In the genomic region with DNA sequence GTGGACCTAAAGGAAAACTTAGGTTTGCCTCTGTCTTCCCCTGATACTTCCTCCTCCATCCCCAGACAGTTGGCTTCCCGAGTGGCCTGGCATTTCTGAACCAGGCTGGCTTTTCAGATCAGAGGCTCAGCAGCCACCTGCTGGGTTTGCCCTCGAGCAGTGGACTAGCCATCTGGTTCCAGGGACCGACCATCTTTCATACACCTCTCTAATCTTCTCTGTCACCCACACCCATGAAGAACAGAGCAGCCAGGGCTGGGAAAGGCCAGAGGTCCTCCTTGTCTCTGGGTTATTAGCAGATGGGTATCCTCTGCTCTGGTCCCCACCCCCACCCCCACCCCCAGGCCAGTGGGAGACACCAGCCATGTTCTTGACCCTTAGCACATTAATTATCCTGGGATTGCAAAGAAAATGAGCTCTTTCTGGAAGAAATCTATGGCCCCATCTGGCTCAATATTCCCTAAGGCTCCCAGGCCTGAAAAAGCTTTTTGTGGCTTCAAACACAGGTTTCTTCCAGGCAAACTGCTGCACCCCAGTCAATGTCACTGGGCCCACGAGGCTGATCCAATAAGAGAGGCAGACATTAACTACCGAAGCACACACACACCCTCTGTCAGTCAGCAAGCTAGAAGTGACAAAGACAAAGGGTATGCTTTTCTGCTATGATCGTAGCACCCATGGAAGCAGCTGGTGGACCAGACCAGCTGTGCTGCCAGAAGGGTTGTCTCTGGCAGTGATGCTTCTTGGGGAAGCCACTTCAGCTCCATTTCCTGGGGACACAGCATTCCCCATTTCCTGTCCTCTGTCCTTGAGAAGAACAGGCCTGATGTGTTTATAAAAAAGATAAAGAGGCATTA, we compare ENCODE assay signal across 11 mouse cellular contexts. TPM values are rescaled to one million over a fixed set of nuclear protein-coding genes. Genes with fewer than 3 reads are reported as not detected.
DNase-seq lines count a peak whose midpoint lies in the region; ATAC-seq and TF ChIP-seq lines count a peak whose summit lies in the region.
"Had no signal": no experiment of that assay in that cellular context is flagged by ENCODE, and none has a peak within 500 bp of the region (broad histone marks: within the 10 kb centered on the region; RNA-seq: fewer than 3 reads in every experiment).

No protein-coding gene starts in this region.

- H3K27me3 ChIP-seq in forebrain, embryonic 13.5 days, result no peaks in the 10 kb centered on the region
- H3K27me3 ChIP-seq in midbrain, embryonic 10.5 days (ENCODE audit: low read depth, poor library complexity, severe bottlenecking), result no peaks in the 10 kb centered on the region
- H3K27me3 ChIP-seq: heart, embryonic 15.5 days; Patski had no signal

- no peak overlapping the region for H3K4me2 ChIP-seq in forebrain, embryonic 13.5 days
- H3K4me2 ChIP-seq: heart, embryonic 15.5 days had no signal

- peak overlapping the region; percentile 90 for H3K27ac ChIP-seq in forebrain, embryonic 13.5 days
- H3K27ac ChIP-seq in midbrain, embryonic 10.5 days (replicated peaks), result peak overlapping the region; percentile 84
- H3K27ac ChIP-seq: heart, embryonic 15.5 days; liver, embryonic 14.5 days had no signal

- H3K4me1 ChIP-seq in forebrain, embryonic 13.5 days, result peaks cover 13% of the 10 kb centered on the region
- H3K4me1 ChIP-seq in midbrain, embryonic 10.5 days, result peaks cover 30% of the 10 kb centered on the region

- ATAC-seq in forebrain, embryonic 13.5 days, result peak; percentile 86
- ATAC-seq: Patski had no signal

- TF ChIP-seq CTCF in brain, embryonic 14.5 days (IDR thresholded peaks at IDR 0.05; ENCODE audit: borderline replicate concordance, extremely low read depth, insufficient read depth, insufficient read length), result no peak

- TF ChIP-seq POLR2A in brain, embryonic 14.5 days (IDR thresholded peaks at IDR 0.05; ENCODE audit: borderline replicate concordance, extremely low read depth, insufficient read depth, insufficient read length, poor library complexity, severe bottlenecking), result no peak

- no peak overlapping the region; the same call in 1 of the 2 replicates for H3K9ac ChIP-seq in forebrain, embryonic 13.5 days
- H3K9ac ChIP-seq: heart, embryonic 15.5 days; liver, embryonic 14.5 days had no signal

- peak; percentile 83 for DNase-seq in brain, embryonic 14.5 days (ENCODE audit: low read depth)
- peak; percentile 79 to 87 for DNase-seq in cerebellum, adult 18-20 months
- peak; percentile 46 for DNase-seq in midbrain, embryonic 10.5 days (ENCODE audit: low spot score)
- DNase-seq in T-cell, adult 2 months (ENCODE audit: low spot score), result no peak
- no peak for DNase-seq in adrenal gland, adult 8-10 months
- DNase-seq in urinary bladder, postnatal 25 days (ENCODE audit: low spot score), result no peak
- DNase-seq: spleen, adult 18-20 months had no signal

- no peaks in the 10 kb centered on the region for H3K9me3 ChIP-seq in forebrain, embryonic 13.5 days (replicated peaks)
- no peaks in the 10 kb centered on the region for H3K9me3 ChIP-seq in midbrain, embryonic 10.5 days (replicated peaks)
- H3K9me3 ChIP-seq: heart, embryonic 15.5 days had no signal

- no peaks in the 10 kb centered on the region for H3K36me3 ChIP-seq in forebrain, embryonic 13.5 days (ENCODE audit: poor library complexity, severe bottlenecking)
- H3K36me3 ChIP-seq in midbrain, embryonic 10.5 days, result no peaks in the 10 kb centered on the region
- H3K36me3 ChIP-seq: heart, embryonic 15.5 days had no signal

- H3K4me3 ChIP-seq in forebrain, embryonic 13.5 days, result no peak overlapping the region
- H3K4me3 ChIP-seq in midbrain, embryonic 10.5 days, result no peak overlapping the region
- H3K4me3 ChIP-seq: heart, embryonic 15.5 days had no signal

- 22% methylated on average over 6 of the region's 6 CpGs for WGBS in forebrain, embryonic 13.5 days
- 44% methylated on average over 6 of the region's 6 CpGs for WGBS in midbrain, embryonic 10.5 days

RNA-seq across cellular contexts. Expression of gene Coro1c, which starts 13.0 kb away (rescaled TPM):
- 136 and 202 TPM in 2 replicates for polyA plus RNA-seq in brain, embryonic 14.5 days (2012; rRNA removed)
- 235 and 246 TPM in 2 replicates for polyA plus RNA-seq in forebrain, embryonic 13.5 days (2015; fragmentation: Nextera tagmentation; extraction: Ambion mirVana)
- polyA plus RNA-seq in midbrain, embryonic 10.5 days (2016; fragmentation: Nextera tagmentation; extraction: Ambion mirVana), result 205 and 233 TPM in 2 replicates
- total RNA-seq in adrenal gland, adult 8-10 months (2022), result 10 to 100 TPM; 47.0 to 99.8 (median 77.0) TPM

Comparison
In these comparisons a context has a peak if more than half of its experiments do, and no peak if none do; other contexts are left out.
1. DNase-seq: peak in brain, embryonic 14.5 days (single experiment), cerebellum, adult 18-20 months (2 of 2) and midbrain, embryonic 10.5 days (single experiment); none in T-cell, adult 2 months (single experiment), adrenal gland, adult 8-10 months (single experiment) and urinary bladder, postnatal 25 days (single experiment).